Mouse (Mus musculus) midbrain, embryonic 15.5 days (tissue): ENCODE data around the gene Kcnip4. TPM values are rescaled to one million over a fixed set of nuclear protein-coding genes. Genes with fewer than 3 reads are reported as not detected.
A peak's percentile ranks its signal among the peaks of the same experiment; 100 is the strongest.

Source experiments
- ATAC-seq: fragments of 200-750 bp; cut with Nextera tagmentation; replicated peaks from 2 replicates; pipeline ENCODE4 v1.8.0; 2017; ENCODE audit warnings: moderate TSS enrichment
- H3K27ac ChIP-seq: fragments of 300-500 bp; sonication (generic); 2 replicates; pipeline ENCODE4 v1.5.1; 2015; ENCODE audit warnings: mild to moderate bottlenecking, inconsistent platforms
- H3K27me3 ChIP-seq: fragments of 300-500 bp; sonication (generic); replicated peaks from 2 replicates; pipeline ENCODE4 v1.6.1; 2015; ENCODE audit warnings: inconsistent platforms
- H3K36me3 ChIP-seq: fragments of 300-500 bp; sonication (generic); replicated peaks from 2 replicates; pipeline ENCODE4 v1.6.1; 2015; ENCODE audit warnings: inconsistent platforms
- H3K4me1 ChIP-seq: fragments of 300-500 bp; sonication (generic); 2 replicates; pipeline ENCODE4 v1.6.1; 2015; ENCODE audit warnings: inconsistent platforms
- H3K4me2 ChIP-seq: fragments of 300-500 bp; sonication (generic); 2 replicates; pipeline ENCODE4 v1.6.1; 2015; ENCODE audit warnings: inconsistent platforms, mild to moderate bottlenecking, moderate library complexity
- H3K4me3 ChIP-seq: fragments of 300-500 bp; sonication (generic); 2 replicates; pipeline ENCODE4 v1.5.1; 2015; ENCODE audit warnings: mild to moderate bottlenecking, inconsistent platforms
- H3K9ac ChIP-seq: fragments of 300-500 bp; sonication (generic); 2 replicates; pipeline ENCODE4 v1.6.1; 2015; ENCODE audit warnings: mild to moderate bottlenecking, inconsistent platforms
- H3K9me3 ChIP-seq: fragments of 300-500 bp; sonication (generic); 2 replicates; pipeline ENCODE4 v1.6.1; 2016; ENCODE audit warnings: inconsistent platforms
- WGBS: fragments of 180-500 bp; shearing (Covaris S2); methylation state at CpG from one replicate; pipeline ENCODE4 v1.1.7; 2015; ENCODE audit warnings: mixed read lengths; 5-methylcytosine and 5-hydroxymethylcytosine counted together
- polyA plus RNA-seq: library from polyadenylated mRNA; unstranded; fragments of >200 nt; fragmentation: Nextera tagmentation; extraction: Ambion mirVana; gene quantifications from 2 replicates; pipeline ENCODE4 v1.2.1, GENCODE M21; 2015

Kcnip4 gene
- polyA plus RNA-seq, 1 experiment from 2014 or later = 17.6 TPM

DNA sequence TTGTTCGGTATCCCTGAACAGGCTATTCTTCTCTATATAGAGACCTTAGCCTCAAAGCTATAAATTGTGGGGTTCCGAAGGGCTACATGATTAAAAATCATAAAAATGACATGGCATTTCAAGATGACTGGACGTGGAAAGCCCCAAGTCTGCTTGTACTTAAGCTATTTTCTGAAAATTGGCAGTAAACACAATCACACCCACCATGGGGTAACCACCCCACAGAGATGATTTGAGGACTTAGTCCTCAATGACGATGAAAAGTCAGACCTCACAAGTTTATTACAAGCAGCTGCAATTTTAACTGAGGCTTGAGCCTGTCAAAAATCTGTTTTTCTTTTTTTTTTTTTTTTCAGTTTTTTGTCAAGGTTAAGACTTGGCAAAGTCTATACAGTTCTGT lies 527.3 kb downstream of the Kcnip4 start:
- no peak overlapping the region for H3K4me2 ChIP-seq
- no peaks in the 10 kb centered on the region for H3K36me3 ChIP-seq
- no peak overlapping the region for H3K4me3 ChIP-seq
- H3K27ac ChIP-seq = no peak overlapping the region
- H3K9me3 ChIP-seq = no peaks in the 10 kb centered on the region
- no peaks in the 10 kb centered on the region for H3K4me1 ChIP-seq
- 65% methylated on average over 4 of the region's 4 CpGs for WGBS
- H3K27me3 ChIP-seq = no peaks in the 10 kb centered on the region
- no peak for ATAC-seq
- no peak overlapping the region for H3K9ac ChIP-seq

DNA sequence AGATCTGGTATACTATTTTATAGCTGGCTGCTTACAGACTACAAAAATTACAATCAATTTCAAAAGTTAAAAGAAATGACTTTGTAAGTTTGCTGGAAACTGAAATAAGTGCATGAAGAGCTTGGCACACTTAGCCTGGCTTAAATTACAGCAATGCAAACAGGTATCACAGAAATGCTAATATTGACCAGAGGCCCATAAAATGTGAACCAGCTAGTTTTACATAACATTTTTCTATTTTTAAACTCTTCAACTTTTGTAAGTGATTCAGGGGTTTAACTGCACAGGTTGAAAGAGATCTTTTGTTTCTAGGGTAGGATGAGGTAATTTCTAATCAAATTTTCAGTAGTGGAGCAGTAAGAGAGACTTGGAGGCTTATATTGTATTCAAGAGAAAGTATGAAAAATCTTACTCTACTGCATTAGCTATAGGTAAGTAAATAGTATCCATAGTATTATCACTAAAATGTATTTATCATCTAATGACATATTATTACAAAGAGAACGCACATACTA lies 535.5 kb downstream of the Kcnip4 start:
- no peaks in the 10 kb centered on the region for H3K27me3 ChIP-seq

DNA sequence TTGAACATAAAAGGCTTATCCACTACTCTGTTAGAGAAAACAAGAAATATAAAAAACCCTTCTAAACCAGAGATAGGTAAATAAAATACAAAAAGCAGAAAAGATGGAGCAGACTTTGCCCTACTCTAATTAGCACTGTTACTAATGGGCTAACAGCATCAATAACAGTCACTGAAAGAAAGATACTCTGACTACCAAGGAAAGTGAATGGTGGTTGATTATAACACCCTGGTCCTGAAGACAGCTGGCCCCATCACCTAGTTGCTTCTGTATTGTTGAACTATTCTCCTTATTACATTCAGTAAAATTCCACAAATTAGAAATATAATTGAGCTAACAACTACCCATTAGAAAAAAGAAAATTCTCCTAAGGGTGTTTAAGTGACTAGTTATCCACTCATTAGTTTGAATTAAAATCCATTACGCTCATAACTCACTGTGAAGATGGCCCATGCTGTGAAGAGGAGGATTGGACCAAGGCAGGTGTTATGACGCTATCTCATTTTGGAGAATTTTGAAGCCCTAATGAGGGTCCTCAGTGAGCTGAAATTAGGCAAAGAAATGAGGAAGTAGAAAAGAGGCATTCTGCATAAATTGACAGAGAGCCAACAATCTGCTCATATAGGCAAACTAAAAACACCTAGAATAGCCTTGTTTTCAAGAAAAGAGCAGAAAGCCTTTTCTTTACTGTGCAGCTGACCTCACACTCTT lies 582.2 kb downstream of the Kcnip4 start:
- no peak overlapping the region for H3K27ac ChIP-seq
- no peaks in the 10 kb centered on the region for H3K27me3 ChIP-seq
- no peak overlapping the region for H3K9ac ChIP-seq
- H3K9me3 ChIP-seq = no peaks in the 10 kb centered on the region
- WGBS = 80% methylated on average over 2 of the region's 2 CpGs
- no peak overlapping the region for H3K4me2 ChIP-seq
- no peak overlapping the region for H3K4me3 ChIP-seq
- no peaks in the 10 kb centered on the region for H3K4me1 ChIP-seq
- no peaks in the 10 kb centered on the region for H3K36me3 ChIP-seq
- no peak for ATAC-seq

More for the DNA sequence above, 535.5 kb downstream of the Kcnip4 start:
- no peaks in the 10 kb centered on the region for H3K36me3 ChIP-seq
- H3K27ac ChIP-seq = no peak overlapping the region
- no peaks in the 10 kb centered on the region for H3K9me3 ChIP-seq
- H3K4me1 ChIP-seq = no peaks in the 10 kb centered on the region
- 93% methylated on average over 1 of the region's 1 CpGs for WGBS
- no peak overlapping the region for H3K4me3 ChIP-seq
- H3K4me2 ChIP-seq = no peak overlapping the region
- no peak for ATAC-seq
- no peak overlapping the region for H3K9ac ChIP-seq

DNA sequence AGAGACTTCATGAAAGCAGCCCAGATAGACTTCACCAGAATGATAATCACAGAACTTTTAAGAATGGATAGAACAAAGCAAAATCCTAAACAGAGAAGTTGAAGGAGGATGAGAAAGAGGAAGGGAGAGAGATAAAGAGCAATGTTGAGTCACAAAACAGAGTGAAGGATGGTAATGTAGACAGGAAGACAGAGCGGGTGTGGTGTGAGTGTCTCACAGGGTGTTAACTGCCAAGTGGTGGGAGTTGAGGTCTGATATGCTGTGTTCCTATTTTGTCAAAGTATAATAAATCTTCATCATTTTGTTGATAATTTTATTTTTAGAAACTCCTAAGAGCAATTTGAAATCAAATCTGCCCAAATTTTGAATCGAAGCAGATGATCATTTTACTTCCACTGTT lies 592.8 kb downstream of the Kcnip4 start:
- Histone ChIP-seq H3K27me3 (no peaks in the 10 kb centered on the region), H3K9ac (no peak overlapping the region), H3K4me2 (no peak overlapping the region), H3K4me1 (no peaks in the 10 kb centered on the region), H3K9me3 (no peaks in the 10 kb centered on the region), H3K36me3 (no peaks in the 10 kb centered on the region), H3K27ac (no peak overlapping the region), H3K4me3 (no peak overlapping the region)
- ATAC-seq = no peak
- WGBS = 96% methylated on average over 2 of the region's 2 CpGs

DNA sequence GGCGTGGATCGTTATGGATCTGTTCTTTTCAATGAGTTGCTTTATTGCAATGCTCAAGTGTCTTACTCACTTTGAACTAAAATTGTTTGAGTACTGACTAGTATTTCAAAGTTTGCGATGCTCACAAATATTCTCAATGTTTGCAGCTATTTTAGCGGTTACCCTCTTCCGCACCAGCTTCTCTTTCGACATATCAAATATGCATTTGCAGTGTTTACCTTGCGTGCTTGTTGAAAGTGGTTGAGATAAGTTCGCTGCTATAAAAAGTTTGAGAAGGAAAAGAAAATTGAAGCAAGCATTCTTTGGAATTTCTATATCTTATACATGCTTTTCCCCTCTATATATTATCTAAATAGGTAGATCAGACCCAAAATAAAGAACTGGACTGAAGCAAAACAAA lies 634.5 kb downstream of the Kcnip4 start:
- Histone ChIP-seq H3K4me1 (peaks cover 12% of the 10 kb centered on the region), H3K27ac (peak overlapping the region; percentile 53; the same call in 1 of the 2 replicates), H3K9me3 (no peaks in the 10 kb centered on the region), H3K4me2 (peak overlapping the region; percentile 74), H3K9ac (peak overlapping the region; percentile 31; the same call in 1 of the 2 replicates), H3K4me3 (peak overlapping the region; percentile 47), H3K27me3 (no peaks in the 10 kb centered on the region), H3K36me3 (no peaks in the 10 kb centered on the region)
- WGBS = 54% methylated on average over 8 of the region's 8 CpGs
- no peak for ATAC-seq

DNA sequence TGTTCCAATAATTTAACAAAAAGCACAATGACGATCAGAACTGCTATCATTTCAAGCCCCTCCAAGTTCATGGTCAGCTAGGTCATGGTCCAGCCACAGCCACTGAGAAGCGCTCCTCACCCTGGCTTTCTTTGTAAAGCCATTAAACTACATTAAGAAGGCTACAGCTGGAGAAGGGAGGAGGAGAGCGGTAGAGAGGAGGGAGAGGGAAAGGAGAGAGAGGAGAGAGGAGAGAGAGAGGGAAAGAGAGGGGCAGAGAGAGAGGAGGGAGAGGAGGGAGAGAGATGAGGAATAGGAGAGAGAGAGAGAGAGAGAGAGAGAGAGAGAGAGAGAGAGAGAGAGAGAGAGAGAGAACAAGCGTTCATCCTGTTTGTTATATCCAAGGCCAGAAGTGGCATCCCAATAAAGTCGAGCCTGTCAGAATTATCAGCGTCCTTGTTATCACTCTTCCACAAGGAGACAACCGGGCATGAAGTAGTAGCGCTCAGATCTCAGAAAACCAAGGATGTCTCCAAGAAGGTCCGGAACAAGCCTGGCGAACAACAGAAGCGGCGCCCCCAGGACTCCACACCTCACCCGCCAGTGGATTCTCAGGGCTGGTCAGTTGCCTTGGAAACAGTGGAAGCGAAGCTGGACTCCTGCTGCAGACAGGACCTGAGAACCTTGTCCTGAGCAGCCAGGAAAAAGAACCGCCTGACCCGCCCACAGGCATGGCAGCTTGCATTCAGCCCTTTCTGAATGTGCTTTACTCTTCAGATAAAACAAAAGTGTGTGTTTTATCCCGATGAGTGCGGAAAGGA lies 635.1 kb downstream of the Kcnip4 start:
- WGBS = 1% methylated on average over 18 of the region's 18 CpGs
- Histone ChIP-seq H3K27me3 (no peaks in the 10 kb centered on the region), H3K36me3 (no peaks in the 10 kb centered on the region), H3K4me1 (peaks cover 12% of the 10 kb centered on the region), H3K4me3 (peak overlapping the region; percentile 47), H3K9ac (peak overlapping the region; percentile 31; the same call in 1 of the 2 replicates), H3K27ac (peak overlapping the region; percentile 53), H3K9me3 (no peaks in the 10 kb centered on the region), H3K4me2 (peak overlapping the region; percentile 74)
- ATAC-seq = peak; percentile 96

DNA sequence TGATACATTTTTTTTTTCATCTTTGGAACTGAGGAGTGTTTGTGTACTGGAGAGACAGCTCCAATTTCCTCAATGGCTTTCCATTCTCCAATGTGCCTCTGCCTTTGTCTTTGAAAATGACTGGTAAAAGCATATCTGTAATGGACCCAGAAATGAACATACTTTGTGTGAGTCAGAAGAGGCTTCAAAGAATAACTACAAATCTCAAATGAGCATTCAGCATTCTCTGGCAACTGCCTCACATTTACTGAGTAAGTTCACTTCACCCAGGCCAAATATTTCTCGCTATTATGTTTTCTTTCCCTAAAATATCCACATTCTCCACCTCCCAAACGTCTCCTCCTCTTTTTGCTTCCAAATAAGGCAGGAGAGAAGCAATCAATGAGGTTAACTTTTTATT lies 646.6 kb downstream of the Kcnip4 start:
- ATAC-seq = no peak
- Histone ChIP-seq H3K4me3 (no peak overlapping the region), H3K9ac (no peak overlapping the region), H3K27me3 (no peaks in the 10 kb centered on the region), H3K27ac (no peak overlapping the region), H3K36me3 (no peaks in the 10 kb centered on the region), H3K4me1 (no peaks in the 10 kb centered on the region), H3K4me2 (no peak overlapping the region), H3K9me3 (no peaks in the 10 kb centered on the region)
- WGBS = 71% methylated on average over 2 of the region's 2 CpGs

DNA sequence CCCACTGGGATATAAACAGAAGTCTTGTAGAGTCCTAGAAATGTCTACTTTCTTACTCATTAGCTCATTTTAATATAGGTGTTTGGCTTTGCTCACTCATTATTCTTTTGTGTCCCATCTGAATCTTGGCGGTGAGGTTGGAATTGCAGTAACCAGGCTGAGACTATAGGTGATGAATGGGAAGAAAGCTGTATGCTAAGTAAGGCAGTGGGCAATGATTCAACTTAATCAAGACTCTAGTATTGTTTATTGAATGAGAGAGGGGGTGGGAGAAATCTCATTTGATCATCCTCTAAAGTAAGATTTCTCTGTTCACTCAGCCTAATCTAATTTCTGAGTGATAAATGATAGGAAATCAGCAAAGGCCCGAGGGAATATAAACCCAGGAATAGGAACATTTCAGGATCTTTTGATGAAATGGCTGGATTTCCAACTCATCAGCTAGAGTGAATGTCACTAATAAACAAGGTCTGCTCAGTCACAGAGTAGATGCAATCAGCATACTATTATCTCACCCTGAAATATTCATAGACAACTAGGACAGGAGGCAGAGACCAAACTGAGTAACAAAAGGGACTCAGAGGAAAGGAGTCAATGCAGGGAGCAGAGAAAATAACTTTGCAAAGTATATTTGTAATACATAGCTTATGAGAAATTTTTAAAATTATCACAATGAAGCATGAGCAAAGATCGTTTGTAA lies 660.3 kb downstream of the Kcnip4 start:
- 56% methylated on average over 3 of the region's 3 CpGs for WGBS
- no peak overlapping the region for H3K9ac ChIP-seq
- no peak overlapping the region for H3K4me2 ChIP-seq
- no peak overlapping the region for H3K27ac ChIP-seq
- H3K36me3 ChIP-seq = no peaks in the 10 kb centered on the region
- no peaks in the 10 kb centered on the region for H3K4me1 ChIP-seq
- ATAC-seq = 0 out of 2 replicates have a peak, but pooled peaks have one; percentile 50
- no peaks in the 10 kb centered on the region for H3K27me3 ChIP-seq
- no peaks in the 10 kb centered on the region for H3K9me3 ChIP-seq
- no peak overlapping the region for H3K4me3 ChIP-seq

DNA sequence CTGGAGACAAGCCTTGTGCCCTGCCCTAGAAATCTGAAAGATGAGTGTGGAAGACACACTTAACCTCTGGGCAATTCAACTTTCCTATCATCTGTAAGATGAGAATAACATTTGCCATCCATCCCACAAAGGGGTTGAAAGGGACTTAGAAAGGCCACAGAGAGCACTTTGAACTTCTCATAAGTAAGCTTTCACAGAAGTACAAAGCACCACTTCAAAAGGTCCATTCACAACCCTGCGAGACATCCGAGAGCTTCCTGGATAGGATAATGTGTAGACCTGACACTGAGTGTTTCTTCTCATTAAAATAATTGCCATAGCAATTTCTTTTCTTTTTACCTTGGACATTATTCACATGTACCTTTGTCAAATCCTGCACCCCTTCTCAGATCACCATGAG lies 683.7 kb downstream of the Kcnip4 start:
- no peaks in the 10 kb centered on the region for H3K36me3 ChIP-seq
- no peak overlapping the region for H3K4me3 ChIP-seq
- ATAC-seq = peak; percentile 71
- H3K4me1 ChIP-seq = peaks cover 3% of the 10 kb centered on the region; the same call in 1 of the 2 replicates
- H3K9ac ChIP-seq = no peak overlapping the region
- no peaks in the 10 kb centered on the region for H3K9me3 ChIP-seq
- whole genome bisulfite sequencing = 22% methylated on average over 2 of the region's 2 CpGs
- no peak overlapping the region for H3K4me2 ChIP-seq
- H3K27me3 ChIP-seq = no peaks in the 10 kb centered on the region
- H3K27ac ChIP-seq = no peak overlapping the region

DNA sequence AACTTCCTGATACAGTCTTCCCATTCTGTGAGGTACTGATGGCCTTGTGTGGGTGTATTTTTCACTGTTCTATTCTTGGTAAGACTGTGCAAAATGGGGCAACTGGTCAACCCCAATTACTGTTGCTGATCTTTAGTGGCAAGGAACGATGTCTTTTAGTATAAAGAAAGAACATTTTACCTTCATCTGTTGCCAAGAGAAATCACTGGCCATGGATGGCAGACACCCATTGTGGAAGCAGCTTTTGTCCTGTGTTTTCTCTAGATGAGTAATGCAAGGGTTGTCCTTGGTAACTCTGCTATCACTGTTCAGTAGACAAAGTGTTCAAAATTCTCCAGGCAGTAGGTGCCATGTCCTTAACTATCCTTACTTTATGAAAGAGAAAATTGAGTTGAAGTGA lies 729.2 kb downstream of the Kcnip4 start:
- no peak overlapping the region for H3K27ac ChIP-seq
- no peak overlapping the region for H3K4me3 ChIP-seq
- H3K9me3 ChIP-seq = no peaks in the 10 kb centered on the region
- H3K36me3 ChIP-seq = no peaks in the 10 kb centered on the region
- no peak for ATAC-seq
- no peak overlapping the region for H3K4me2 ChIP-seq
- WGBS = 68% methylated on average over 1 of the region's 1 CpGs
- H3K27me3 ChIP-seq = no peaks in the 10 kb centered on the region
- no peak overlapping the region for H3K9ac ChIP-seq
- no peaks in the 10 kb centered on the region for H3K4me1 ChIP-seq

DNA sequence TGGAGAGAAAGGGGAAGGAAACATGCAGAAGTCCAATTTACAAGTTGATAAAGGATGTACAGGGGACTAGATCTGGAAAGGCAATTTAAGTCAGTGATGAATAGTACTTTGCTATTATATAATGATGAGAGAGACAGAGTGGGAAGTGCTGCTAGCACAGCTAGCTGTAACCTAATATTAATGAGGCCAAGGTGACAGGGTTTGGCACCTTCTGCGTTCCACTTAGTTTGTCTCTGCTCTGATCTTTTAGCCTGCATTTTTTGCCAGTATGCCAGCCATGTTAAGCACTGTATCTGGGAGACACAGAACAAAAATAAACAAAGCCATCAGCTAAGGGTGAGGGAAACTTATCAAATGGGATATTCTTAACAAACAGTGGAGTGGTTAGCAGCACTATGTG lies 745.3 kb downstream of the Kcnip4 start:
- Histone ChIP-seq H3K9ac (no peak overlapping the region), H3K36me3 (no peaks in the 10 kb centered on the region), H3K9me3 (no peaks in the 10 kb centered on the region), H3K27ac (no peak overlapping the region), H3K27me3 (no peaks in the 10 kb centered on the region), H3K4me2 (no peak overlapping the region), H3K4me1 (no peaks in the 10 kb centered on the region), H3K4me3 (no peak overlapping the region)
- ATAC-seq = no peak
- WGBS = 63% methylated on average over 1 of the region's 1 CpGs

DNA sequence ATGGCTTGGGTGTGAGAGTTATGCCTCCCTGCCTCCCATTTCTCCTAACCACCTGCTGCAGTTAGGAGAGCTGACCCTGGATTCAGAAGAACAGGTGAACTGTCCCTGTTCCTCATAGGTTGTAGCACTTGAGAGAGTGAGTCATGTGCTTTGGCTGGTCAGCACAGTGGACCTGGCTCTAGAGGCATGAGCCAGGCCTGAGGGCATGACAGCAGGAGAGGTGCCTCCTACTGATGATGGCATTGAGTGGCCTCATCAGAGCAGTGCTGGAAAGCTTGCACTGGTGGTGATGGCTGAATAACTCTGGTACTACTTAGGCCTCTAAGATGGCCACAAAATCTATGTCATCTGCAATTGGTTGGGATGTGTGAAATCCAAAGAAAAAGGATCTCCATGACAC lies 776.1 kb downstream of the Kcnip4 start:
- no peak overlapping the region for H3K9ac ChIP-seq
- no peak for ATAC-seq
- H3K4me2 ChIP-seq = no peak overlapping the region
- no peaks in the 10 kb centered on the region for H3K27me3 ChIP-seq
- no peaks in the 10 kb centered on the region for H3K4me1 ChIP-seq
- no peak overlapping the region for H3K4me3 ChIP-seq
- no peak overlapping the region for H3K27ac ChIP-seq
- no peaks in the 10 kb centered on the region for H3K9me3 ChIP-seq
- no peaks in the 10 kb centered on the region for H3K36me3 ChIP-seq
